Mouse (Mus musculus) olfactory bulb, adult 2 months (tissue): Measurements from ENCODE around the gene Asb16. TPM values are rescaled to one million over a fixed set of nuclear protein-coding genes. Genes with fewer than 3 reads are reported as not detected.

Source experiments
- H3K27ac ChIP-seq: fragments of 200-500 bp; 2 replicates; pipeline ENCODE4 v1.5.1; 2012; ENCODE audit warnings: low read depth, low read length; ENCODE audit not compliant: insufficient read depth
- H3K4me1 ChIP-seq: fragments of 200-500 bp; 2 replicates; pipeline ENCODE4 v1.6.1; 2012; ENCODE audit warnings: low read length; ENCODE audit not compliant: control insufficient read depth, insufficient read depth
- H3K4me3 ChIP-seq: fragments of 200-500 bp; 2 replicates; pipeline ENCODE4 v1.5.1; 2012; ENCODE audit warnings: mild to moderate bottlenecking, low read depth, low read length, moderate library complexity; ENCODE audit not compliant: insufficient read depth
- CTCF ChIP-seq: fragments of 200-500 bp; IDR thresholded peaks from 2 replicates; pipeline ENCODE4 v1.5.1; 2012; ENCODE audit warnings: low read depth, mild to moderate bottlenecking, low read length, moderate library complexity; ENCODE audit not compliant: insufficient read depth
- POLR2A ChIP-seq: fragments of 200-500 bp; IDR thresholded peaks from 2 replicates; pipeline ENCODE4 v1.6.1; 2012; ENCODE audit warnings: mild to moderate bottlenecking, low read depth, low read length, moderate library complexity; ENCODE audit not compliant: insufficient read depth
- WGBS: fragments of 180-500 bp; shearing (Covaris S2); methylation state at CpG from one replicate; pipeline ENCODE4 v1.1.7; 2018; 5-methylcytosine and 5-hydroxymethylcytosine counted together
- polyA plus RNA-seq: library from polyadenylated mRNA; stranded (reverse); fragments of >200 nt; gene quantifications from 2 replicates; pipeline ENCODE4 v1.2.4, GENCODE M21; 2012; ENCODE audit warnings: low replicate concordance; ENCODE audit not compliant: missing spikeins, insufficient read depth, insufficient read length

Asb16 gene
- polyA plus RNA-seq, 1 experiment = not detected

GRCm38 (mm10) chr11:102318576-102319409 is 50.2 kb downstream of the Asb16 start:
- no peak for TF ChIP-seq POLR2A
- TF ChIP-seq CTCF = no peak
- under 1% methylated on average over 84 of the region's 84 CpGs for WGBS
- peak overlapping the region; percentile 88 for H3K4me3 ChIP-seq
- peak overlapping the region; percentile 100 for H3K27ac ChIP-seq
- H3K4me1 ChIP-seq = peaks cover 19% of the 10 kb centered on the region

- Histone ChIP-seq H3K4me3 (peak within 1 kb of the TSS; percentile 88), H3K4me1 (peaks cover 19% of the 10 kb centered on the region), H3K27ac (peak within 1 kb of the TSS; percentile 100)
- TF ChIP-seq CTCF (no peak), POLR2A (no peak; the same call in 1 of the 2 replicates)
- WGBS = under 1% methylated on average over 25 of the region's 25 CpGs
Measured at GRCm38 (mm10) chr11:102319410-102319792, 50.9 kb downstream of the Asb16 start, which contains the start of gene Ubtf. TSS of gene Ubtf (minus strand) at chr11:102319742.

- WGBS = under 1% methylated on average over 38 of the region's 38 CpGs
- TF ChIP-seq POLR2A (peak; percentile 67), CTCF (no peak)
- Histone ChIP-seq H3K27ac (peak overlapping the region; percentile 89), H3K4me3 (peak overlapping the region; percentile 88), H3K4me1 (peaks cover 19% of the 10 kb centered on the region)
Measured at GRCm38 (mm10) chr11:102319941-102320685, 51.6 kb downstream of the Asb16 start.

GRCm38 (mm10) chr11:102320686-102321005 is 52.1 kb downstream of the Asb16 start:
- H3K27ac ChIP-seq = peak overlapping the region; percentile 89
- H3K4me3 ChIP-seq = peak overlapping the region; percentile 88
- WGBS = 2% methylated on average over 10 of the region's 10 CpGs
- peaks cover 17% of the 10 kb centered on the region for H3K4me1 ChIP-seq
- TF ChIP-seq POLR2A = 0 out of 2 replicates have a peak, but pooled peaks have one; percentile 17
- TF ChIP-seq CTCF = no peak

GRCm38 (mm10) chr11:102321931-102322330 is 53.4 kb downstream of the Asb16 start:
- Histone ChIP-seq H3K4me1 (peaks cover 12% of the 10 kb centered on the region), H3K4me3 (no peak overlapping the region), H3K27ac (no peak overlapping the region)
- TF ChIP-seq CTCF (no peak), POLR2A (no peak)
- WGBS = 78% methylated on average over 6 of the region's 6 CpGs

GRCm38 (mm10) chr11:102323516-102323915 is 55.0 kb downstream of the Asb16 start:
- H3K27ac ChIP-seq = no peak overlapping the region
- WGBS = 58% methylated on average over 1 of the region's 1 CpGs
- TF ChIP-seq POLR2A (no peak), CTCF (no peak)
- no peak overlapping the region for H3K4me3 ChIP-seq
- H3K4me1 ChIP-seq = peaks cover 12% of the 10 kb centered on the region

GRCm38 (mm10) chr11:102327250-102327649 is 58.7 kb downstream of the Asb16 start:
- H3K4me1 ChIP-seq = peaks cover under 1% of the 10 kb centered on the region
- H3K4me3 ChIP-seq = no peak overlapping the region
- TF ChIP-seq POLR2A (no peak), CTCF (no peak)
- H3K27ac ChIP-seq = no peak overlapping the region
- WGBS = 41% methylated on average over 5 of the region's 5 CpGs

GRCm38 (mm10) chr11:102327839-102328238 is 59.3 kb downstream of the Asb16 start:
- Histone ChIP-seq H3K4me1 (no peaks in the 10 kb centered on the region), H3K27ac (no peak overlapping the region), H3K4me3 (no peak overlapping the region)
- TF ChIP-seq CTCF (no peak), POLR2A (no peak)
- WGBS = 92% methylated on average over 7 of the region's 7 CpGs

Other genes starting within 250 kb of the Asb16 start
- not detected in 2 replicates for gene Mpp3, start 240.3 kb upstream of the Asb16 start, polyA plus RNA-seq
- not detected in 2 replicates for gene Cd300lg, start 227.2 kb upstream of the Asb16 start, polyA plus RNA-seq
- not detected in 2 replicates for gene Mpp2, start 180.2 kb upstream of the Asb16 start, polyA plus RNA-seq
- gene Ppy, start 167.4 kb upstream of the Asb16 start, polyA plus RNA-seq = not detected in 2 replicates
- gene Pyy, start 160.9 kb upstream of the Asb16 start, polyA plus RNA-seq = not detected in 2 replicates
- gene Nags, start 123.2 kb upstream of the Asb16 start, polyA plus RNA-seq = not detected in 2 replicates
- not detected in 2 replicates for gene Tmem101, start 112.3 kb upstream of the Asb16 start, polyA plus RNA-seq
- gene Lsm12, start 83.4 kb upstream of the Asb16 start, polyA plus RNA-seq = not detected in 2 replicates
- not detected in 2 replicates for gene G6pc3, start 79.1 kb upstream of the Asb16 start, polyA plus RNA-seq
- 223 TPM in 1 of 2 replicates, not detected in the other for gene Hdac5, start 38.6 kb upstream of the Asb16 start, polyA plus RNA-seq
- not detected in 2 replicates for gene BC030867, start 19.9 kb upstream of the Asb16 start, polyA plus RNA-seq
- 472 TPM in 1 of 2 replicates, not detected in the other for gene Tmub2, start 16.2 kb downstream of the Asb16 start, polyA plus RNA-seq
- not detected in 2 replicates for gene Atxn7l3, start 27.9 kb downstream of the Asb16 start, polyA plus RNA-seq
- 213 TPM in 1 of 2 replicates, not detected in the other for gene Ubtf, start 51.0 kb downstream of the Asb16 start, polyA plus RNA-seq
- gene Slc4a1, start 97.5 kb downstream of the Asb16 start, polyA plus RNA-seq = not detected in 2 replicates
- not detected in 2 replicates for gene Rundc3a, start 124.7 kb downstream of the Asb16 start, polyA plus RNA-seq
- not detected in 2 replicates for gene Slc25a39, start 139.2 kb downstream of the Asb16 start, polyA plus RNA-seq
- not detected in 2 replicates for gene Grn, start 161.6 kb downstream of the Asb16 start, polyA plus RNA-seq
- not detected in 2 replicates for gene Fam171a2, start 178.9 kb downstream of the Asb16 start, polyA plus RNA-seq
- not detected in 2 replicates for gene Itga2b, start 201.4 kb downstream of the Asb16 start, polyA plus RNA-seq